19 mouse cellular contexts compared by ENCODE assay signal in genomic region chr6:114289106-114289505, GRCm38 (mm10). TPM values are rescaled to one million over a fixed set of nuclear protein-coding genes. Genes with fewer than 3 reads are reported as not detected.
A peak's percentile ranks its signal among the peaks of the same experiment; 100 is the strongest.
DNase-seq lines count a peak whose midpoint lies in the region; ATAC-seq and TF ChIP-seq lines count a peak whose summit lies in the region.
"Had no signal": no experiment of that assay in that cellular context is flagged by ENCODE, and none has a peak within 500 bp of the region (broad histone marks: within the 10 kb centered on the region; RNA-seq: fewer than 3 reads in every experiment).

No protein-coding gene starts in this region.

- no peaks in the 10 kb centered on the region for H3K36me3 ChIP-seq in forebrain, embryonic 15.5 days
- no peaks in the 10 kb centered on the region for H3K36me3 ChIP-seq in hindbrain, postnatal 0 days (ENCODE audit: insufficient read depth, low read length)
- no peaks in the 10 kb centered on the region for H3K36me3 ChIP-seq in neural tube, embryonic 13.5 days
- H3K36me3 ChIP-seq: embryonic facial prominence, embryonic 15.5 days; intestine, embryonic 15.5 days; limb, embryonic 12.5 days; liver, embryonic 15.5 days had no signal

- no peaks in the 10 kb centered on the region for H3K27me3 ChIP-seq in forebrain, embryonic 15.5 days
- H3K27me3 ChIP-seq in hindbrain, postnatal 0 days (ENCODE audit: insufficient read depth, low read length): no peaks in the 10 kb centered on the region
- peaks cover 22% of the 10 kb centered on the region for H3K27me3 ChIP-seq in neural tube, embryonic 13.5 days

- no peak overlapping the region for H3K4me3 ChIP-seq in forebrain, embryonic 15.5 days
- H3K4me3 ChIP-seq in hindbrain, postnatal 0 days (ENCODE audit: low read length): no peak overlapping the region
- no peak overlapping the region for H3K4me3 ChIP-seq in neural tube, embryonic 13.5 days
- H3K4me3 ChIP-seq: embryonic facial prominence, embryonic 15.5 days; intestine, embryonic 15.5 days; limb, embryonic 12.5 days; liver, embryonic 15.5 days had no signal

- peak overlapping the region; percentile 30 for H3K4me2 ChIP-seq in forebrain, embryonic 15.5 days (replicated peaks)
- no peak overlapping the region for H3K4me2 ChIP-seq in hindbrain, postnatal 0 days (ENCODE audit: low read depth, low read length)
- peak overlapping the region; percentile 34; the same call in 1 of the 2 replicates for H3K4me2 ChIP-seq in neural tube, embryonic 13.5 days
- H3K4me2 ChIP-seq: embryonic facial prominence, embryonic 15.5 days; intestine, embryonic 15.5 days; limb, embryonic 12.5 days; liver, embryonic 15.5 days had no signal

- peak; percentile 28 for DNase-seq in embryo, embryonic 10 days (ENCODE audit: low spot score)
- DNase-seq in embryo, embryonic 11 days: no peak
- DNase-seq in hindbrain, postnatal 0 days (ENCODE audit: low spot score): peak; percentile 34
- DNase-seq in right cerebral cortex, postnatal 10 days (ENCODE audit: low spot score in 2 of 2): no peak
- no peak for DNase-seq in urinary bladder, postnatal 4 days (ENCODE audit: low spot score in 2 of 2)
- no peak for DNase-seq in layer of hippocampus, adult 9-10 months (ENCODE audit: low spot score)
- DNase-seq: cerebellum, adult 9-11 months; kidney, postnatal 10 days; lung, postnatal 36 days; thymus, adult 2 months had no signal

- 5% methylated on average over 7 of the region's 7 CpGs for WGBS in forebrain, embryonic 15.5 days
- WGBS in hindbrain, postnatal 0 days: 12% methylated on average over 7 of the region's 7 CpGs
- 12% methylated on average over 7 of the region's 7 CpGs for WGBS in neural tube, embryonic 13.5 days

- no peaks in the 10 kb centered on the region for H3K9me3 ChIP-seq in forebrain, embryonic 15.5 days
- H3K9me3 ChIP-seq in hindbrain, postnatal 0 days (ENCODE audit: low read length): no peaks in the 10 kb centered on the region
- no peaks in the 10 kb centered on the region for H3K9me3 ChIP-seq in neural tube, embryonic 13.5 days
- H3K9me3 ChIP-seq: embryonic facial prominence, embryonic 15.5 days; intestine, embryonic 15.5 days; limb, embryonic 12.5 days; liver, embryonic 15.5 days had no signal

- peak; percentile 83 for ATAC-seq in forebrain, embryonic 15.5 days (replicated peaks)
- ATAC-seq in hindbrain, postnatal 0 days: no peak
- ATAC-seq in neural tube, embryonic 13.5 days (ENCODE audit: low read depth): no peak
- ATAC-seq: intestine, embryonic 15.5 days; Patski had no signal

- TF ChIP-seq CTCF in hindbrain, postnatal 0 days (IDR thresholded peaks at IDR 0.05; ENCODE audit: low read depth): no peak

- H3K4me1 ChIP-seq in forebrain, embryonic 15.5 days: peaks cover 97% of the 10 kb centered on the region
- peaks cover 67% of the 10 kb centered on the region for H3K4me1 ChIP-seq in hindbrain, postnatal 0 days (ENCODE audit: insufficient read depth, low read length)
- H3K4me1 ChIP-seq in neural tube, embryonic 13.5 days (replicated peaks): peaks cover 94% of the 10 kb centered on the region
- H3K4me1 ChIP-seq: embryonic facial prominence, embryonic 15.5 days; intestine, embryonic 15.5 days; limb, embryonic 12.5 days; liver, embryonic 15.5 days had no signal

- H3K9ac ChIP-seq in forebrain, embryonic 15.5 days (replicated peaks): 0 out of 2 replicates have a peak overlapping the region, but pooled peaks have one; percentile 8
- H3K9ac ChIP-seq in hindbrain, postnatal 0 days (replicated peaks; ENCODE audit: low read length): no peak overlapping the region
- peak overlapping the region; percentile 31; the same call in 1 of the 2 replicates for H3K9ac ChIP-seq in neural tube, embryonic 13.5 days
- H3K9ac ChIP-seq: embryonic facial prominence, embryonic 15.5 days; intestine, embryonic 15.5 days; limb, embryonic 12.5 days; liver, embryonic 15.5 days had no signal

- peak overlapping the region; percentile 91 for H3K27ac ChIP-seq in forebrain, embryonic 15.5 days (replicated peaks)
- H3K27ac ChIP-seq in hindbrain, postnatal 0 days: peak overlapping the region; percentile 90; the same call in 1 of the 2 replicates
- H3K27ac ChIP-seq in neural tube, embryonic 13.5 days (replicated peaks): peak overlapping the region; percentile 80
- H3K27ac ChIP-seq: embryonic facial prominence, embryonic 15.5 days; intestine, embryonic 15.5 days; limb, embryonic 12.5 days; liver, embryonic 15.5 days had no signal

RNA-seq across cellular contexts. Expression of gene Slc6a1, which starts 6.7 kb away (rescaled TPM):
- polyA plus RNA-seq in forebrain, embryonic 15.5 days (2015; fragmentation: Nextera tagmentation; extraction: Ambion mirVana): 98.4 and 99.8 TPM in 2 replicates
- total RNA-seq in hindbrain, postnatal 0 days (2014; rRNA removed): 433 and 470 TPM in 2 replicates
- 176 and 177 TPM in 2 replicates for polyA plus RNA-seq in hindbrain, postnatal 0 days (2015; fragmentation: Nextera tagmentation; extraction: Ambion mirVana)
- polyA plus RNA-seq in neural tube, embryonic 13.5 days (2015; fragmentation: Nextera tagmentation; extraction: Ambion mirVana): 66.6 and 67.8 TPM in 2 replicates
- total RNA-seq: granulocyte monocyte progenitor cell, adult 5-6 weeks; monocyte, adult 5-6 weeks had no signal
- polyA plus RNA-seq: limb, embryonic 12.5 days; Patski had no signal

Comparison
In these comparisons a context has a peak if more than half of its experiments do, and no peak if none do; other contexts are left out.
1. DNase-seq: peak in embryo, embryonic 10 days (single experiment) and hindbrain, postnatal 0 days (single experiment); none in embryo, embryonic 11 days (single experiment), right cerebral cortex, postnatal 10 days (0 of 2), urinary bladder, postnatal 4 days (0 of 2) and layer of hippocampus, adult 9-10 months (single experiment).
2. Peak in every context shown above with its lines, with median percentiles within 50 percentile points of each other: H3K27ac ChIP-seq.